Mouse (Mus musculus) embryonic facial prominence, embryonic 11.5 days (tissue): ENCODE measurements around the gene Mtss1l. TPM values are rescaled to one million over a fixed set of nuclear protein-coding genes. Genes with fewer than 3 reads are reported as not detected.

Experiments
- ATAC-seq: fragments of 200-750 bp; cut with Nextera tagmentation; replicated peaks from 2 replicates; pipeline ENCODE4 v1.8.0; 2017; ENCODE audit warnings: low read depth; ENCODE audit not compliant: insufficient number of reproducible peaks, low FRiP score, low TSS enrichment
- DNase-seq: peaks from one replicate; pipeline ENCODE4 v3.0.0-alpha.2; 2015; ENCODE audit warnings: low spot score
- H3K27ac ChIP-seq: fragments of 300-500 bp; sonication (generic); replicated peaks from 2 replicates; pipeline ENCODE4 v1.5.1; 2014; ENCODE audit warnings: mild to moderate bottlenecking, low read depth, low read length, control low read depth
- H3K27me3 ChIP-seq: fragments of 300-500 bp; sonication (generic); 2 replicates; pipeline ENCODE4 v1.6.1; 2014; ENCODE audit warnings: mild to moderate bottlenecking, low read length, moderate library complexity, mixed read lengths; ENCODE audit not compliant: control insufficient read depth, insufficient read depth
- H3K36me3 ChIP-seq: fragments of 300-500 bp; sonication (generic); replicated peaks from 2 replicates; pipeline ENCODE4 v1.6.1; 2014; ENCODE audit warnings: low read depth, mild to moderate bottlenecking, low read length, moderate library complexity, mixed read lengths; ENCODE audit not compliant: control insufficient read depth, insufficient read depth
- H3K4me1 ChIP-seq: fragments of 300-500 bp; sonication (generic); 2 replicates; pipeline ENCODE4 v1.6.1; 2014; ENCODE audit warnings: low read length, mixed read lengths; ENCODE audit not compliant: control insufficient read depth, insufficient read depth
- H3K4me2 ChIP-seq: fragments of 300-500 bp; sonication (generic); 2 replicates; pipeline ENCODE4 v1.6.1; 2014; ENCODE audit warnings: low read depth, mild to moderate bottlenecking, control low read depth, low read length, moderate library complexity
- H3K4me3 ChIP-seq: fragments of 300-500 bp; sonication (generic); 2 replicates; pipeline ENCODE4 v1.5.1; 2014; ENCODE audit warnings: low read depth, low read length, control low read depth
- H3K9ac ChIP-seq: fragments of 300-500 bp; sonication (generic); replicated peaks from 2 replicates; pipeline ENCODE4 v1.6.1; 2014; ENCODE audit warnings: mild to moderate bottlenecking, control low read depth, low read length
- H3K9me3 ChIP-seq: fragments of 300-500 bp; sonication (generic); replicated peaks from 2 replicates; pipeline ENCODE4 v1.6.1; 2016; ENCODE audit warnings: mild to moderate bottlenecking, low read length, inconsistent platforms, mixed read lengths; ENCODE audit not compliant: control insufficient read depth
- WGBS: fragments of 180-500 bp; shearing (Covaris S2); extraction: QIAGEN DNeasy Blood & Tissue Kit; methylation state at CpG from one replicate; pipeline ENCODE4 v1.1.7; 2014; 5-methylcytosine and 5-hydroxymethylcytosine counted together
- polyA plus RNA-seq: library from polyadenylated mRNA; unstranded; fragments of >200 nt; fragmentation: Nextera tagmentation; extraction: Ambion mirVana; gene quantifications from 2 replicates; pipeline ENCODE4 v1.2.1, GENCODE M21; 2014

Mtss1l gene
- polyA plus RNA-seq, 1 experiment from 2014 or later, result 12.7 TPM

GRCm38 (mm10) chr8:110689961-110690360, 31.3 kb upstream of the Mtss1l start:
- no peak for ATAC-seq
- no peak overlapping the region for H3K9ac ChIP-seq
- DNase-seq, result no peak
- no peak overlapping the region for H3K4me2 ChIP-seq
- H3K4me1 ChIP-seq, result no peaks in the 10 kb centered on the region
- H3K27ac ChIP-seq, result no peak overlapping the region
- H3K4me3 ChIP-seq, result no peak overlapping the region
- WGBS, result 92% methylated on average over 9 of the region's 9 CpGs
- no peaks in the 10 kb centered on the region for H3K36me3 ChIP-seq
- H3K27me3 ChIP-seq, result no peaks in the 10 kb centered on the region
- no peaks in the 10 kb centered on the region for H3K9me3 ChIP-seq

- no peaks in the 10 kb centered on the region for H3K4me1 ChIP-seq
- no peak overlapping the region for H3K27ac ChIP-seq
- no peak overlapping the region for H3K4me3 ChIP-seq
- ATAC-seq, result no peak
- no peaks in the 10 kb centered on the region for H3K36me3 ChIP-seq
- H3K27me3 ChIP-seq, result no peaks in the 10 kb centered on the region
- WGBS, result 62% methylated on average over 5 of the region's 5 CpGs
- no peak overlapping the region for H3K9ac ChIP-seq
- H3K9me3 ChIP-seq, result no peaks in the 10 kb centered on the region
- no peak for DNase-seq
- no peak overlapping the region for H3K4me2 ChIP-seq
Observed at GRCm38 (mm10) chr8:110694226-110694625, 27.1 kb upstream of the Mtss1l start.

- no peak overlapping the region for H3K9ac ChIP-seq
- ATAC-seq (no peak), DNase-seq (no peak)
- H3K27me3 ChIP-seq, result no peaks in the 10 kb centered on the region
- no peaks in the 10 kb centered on the region for H3K4me1 ChIP-seq
- no peaks in the 10 kb centered on the region for H3K36me3 ChIP-seq
- no peak overlapping the region for H3K4me2 ChIP-seq
- no peaks in the 10 kb centered on the region for H3K9me3 ChIP-seq
- H3K4me3 ChIP-seq, result no peak overlapping the region
- H3K27ac ChIP-seq, result no peak overlapping the region
- WGBS, result 90% methylated on average over 4 of the region's 4 CpGs
Observed at GRCm38 (mm10) chr8:110694826-110695225, 26.4 kb upstream of the Mtss1l start.

- no peaks in the 10 kb centered on the region for H3K36me3 ChIP-seq
- WGBS, result 90% methylated on average over 5 of the region's 5 CpGs
Observed at GRCm38 (mm10) chr8:110695431-110695830, 25.8 kb upstream of the Mtss1l start.

GRCm38 (mm10) chr8:110696051-110696450, 25.2 kb upstream of the Mtss1l start:
- H3K27me3 ChIP-seq, result no peaks in the 10 kb centered on the region
- no peak for ATAC-seq
- no peak overlapping the region for H3K9ac ChIP-seq
- H3K4me1 ChIP-seq, result no peaks in the 10 kb centered on the region
- WGBS, result 89% methylated on average over 4 of the region's 4 CpGs
- H3K27ac ChIP-seq, result no peak overlapping the region
- DNase-seq, result no peak
- no peaks in the 10 kb centered on the region for H3K36me3 ChIP-seq
- no peak overlapping the region for H3K4me2 ChIP-seq
- H3K4me3 ChIP-seq, result no peak overlapping the region
- H3K9me3 ChIP-seq, result no peaks in the 10 kb centered on the region

More at GRCm38 (mm10) chr8:110695431-110695830, 25.8 kb upstream of the Mtss1l start:
- no peaks in the 10 kb centered on the region for H3K27me3 ChIP-seq
- H3K4me1 ChIP-seq, result no peaks in the 10 kb centered on the region
- no peak overlapping the region for H3K4me2 ChIP-seq
- ATAC-seq, result no peak
- H3K27ac ChIP-seq, result no peak overlapping the region
- no peak overlapping the region for H3K9ac ChIP-seq
- no peaks in the 10 kb centered on the region for H3K9me3 ChIP-seq
- H3K4me3 ChIP-seq, result no peak overlapping the region
- DNase-seq, result no peak

- no peaks in the 10 kb centered on the region for H3K4me1 ChIP-seq
- no peaks in the 10 kb centered on the region for H3K27me3 ChIP-seq
- no peak overlapping the region for H3K4me2 ChIP-seq
- H3K9ac ChIP-seq, result no peak overlapping the region
- H3K9me3 ChIP-seq, result no peaks in the 10 kb centered on the region
- H3K4me3 ChIP-seq, result no peak overlapping the region
- ATAC-seq (no peak), DNase-seq (no peak)
- H3K36me3 ChIP-seq, result no peaks in the 10 kb centered on the region
- WGBS, result 83% methylated on average over 5 of the region's 5 CpGs
- no peak overlapping the region for H3K27ac ChIP-seq
Observed at GRCm38 (mm10) chr8:110697571-110697970, 23.7 kb upstream of the Mtss1l start.

GRCm38 (mm10) chr8:110698098-110698497, 23.2 kb upstream of the Mtss1l start:
- WGBS, result 81% methylated on average over 1 of the region's 1 CpGs
- Histone ChIP-seq H3K4me3 (no peak overlapping the region), H3K27ac (no peak overlapping the region), H3K9ac (no peak overlapping the region), H3K4me1 (no peaks in the 10 kb centered on the region), H3K9me3 (no peaks in the 10 kb centered on the region), H3K4me2 (no peak overlapping the region), H3K36me3 (no peaks in the 10 kb centered on the region), H3K27me3 (no peaks in the 10 kb centered on the region)
- DNase-seq, result no peak
- ATAC-seq, result no peak

GRCm38 (mm10) chr8:110699501-110699900, 21.8 kb upstream of the Mtss1l start:
- Histone ChIP-seq H3K27ac (no peak overlapping the region), H3K9me3 (no peaks in the 10 kb centered on the region), H3K4me1 (no peaks in the 10 kb centered on the region), H3K36me3 (no peaks in the 10 kb centered on the region), H3K9ac (no peak overlapping the region), H3K27me3 (no peaks in the 10 kb centered on the region), H3K4me2 (no peak overlapping the region), H3K4me3 (no peak overlapping the region)
- 85% methylated on average over 7 of the region's 7 CpGs for WGBS
- ATAC-seq, result no peak
- DNase-seq, result no peak
